Mouse (Mus musculus): Measurements from ENCODE around the gene Zscan20. TPM values are rescaled to one million over a fixed set of nuclear protein-coding genes. Genes with fewer than 3 reads are reported as not detected.

The Zscan20 gene
- 24.0 to 25.5 TPM (median 25.0 TPM) in 4 replicates for total RNA-seq (2023)

GRCm38 (mm10) chr4:128609925-128610402, at the start of gene Zscan20:
Gene Zscan20, minus strand, starts transcription at chr4:128610098.

GRCm38 (mm10) chr4:128654505-128655381, 44.8 kb upstream of the Zscan20 start, which contains the start of gene Phc2:
Gene Phc2, plus strand, starts transcription at chr4:128654702.

GRCm38 (mm10) chr4:128618246-128618911, 8.5 kb upstream of the Zscan20 start, which contains the start of gene Tlr12:
Gene Tlr12, minus strand, starts transcription at chr4:128618619.

Other genes with a start within 250 kb of the Zscan20 start
- gene Tlr12, start 8.5 kb upstream of the Zscan20 start, total RNA-seq (2023): 1.3 to 3.1 TPM (median 1.7 TPM) in 4 replicates
- gene Phc2, start 44.6 kb upstream of the Zscan20 start, total RNA-seq (2023): 134 to 143 TPM (median 137 TPM) in 4 replicates
- gene A3galt2, start 145.3 kb upstream of the Zscan20 start, total RNA-seq (2023): 3.9 to 4.6 TPM (median 4.2 TPM) in 4 replicates
- 41.6 to 49.9 TPM (median 46.8 TPM) in 4 replicates for gene Zfp362, start 195.9 kb upstream of the Zscan20 start, total RNA-seq (2023)